Mouse (Mus musculus) layer of hippocampus, adult 9-10 months (tissue): ENCODE measurements around the gene Zfp874a.
"Not testable (repeated sequence)": the region's sequence is repeated elsewhere in the genome, so short reads cannot be mapped to it uniquely, and the experiment has no call there.

Source experiments
- DNase-seq: peaks from one replicate; pipeline ENCODE4 v3.0.0; 2022; ENCODE audit warnings: low spot score

Gene Zfp874a

DNA sequence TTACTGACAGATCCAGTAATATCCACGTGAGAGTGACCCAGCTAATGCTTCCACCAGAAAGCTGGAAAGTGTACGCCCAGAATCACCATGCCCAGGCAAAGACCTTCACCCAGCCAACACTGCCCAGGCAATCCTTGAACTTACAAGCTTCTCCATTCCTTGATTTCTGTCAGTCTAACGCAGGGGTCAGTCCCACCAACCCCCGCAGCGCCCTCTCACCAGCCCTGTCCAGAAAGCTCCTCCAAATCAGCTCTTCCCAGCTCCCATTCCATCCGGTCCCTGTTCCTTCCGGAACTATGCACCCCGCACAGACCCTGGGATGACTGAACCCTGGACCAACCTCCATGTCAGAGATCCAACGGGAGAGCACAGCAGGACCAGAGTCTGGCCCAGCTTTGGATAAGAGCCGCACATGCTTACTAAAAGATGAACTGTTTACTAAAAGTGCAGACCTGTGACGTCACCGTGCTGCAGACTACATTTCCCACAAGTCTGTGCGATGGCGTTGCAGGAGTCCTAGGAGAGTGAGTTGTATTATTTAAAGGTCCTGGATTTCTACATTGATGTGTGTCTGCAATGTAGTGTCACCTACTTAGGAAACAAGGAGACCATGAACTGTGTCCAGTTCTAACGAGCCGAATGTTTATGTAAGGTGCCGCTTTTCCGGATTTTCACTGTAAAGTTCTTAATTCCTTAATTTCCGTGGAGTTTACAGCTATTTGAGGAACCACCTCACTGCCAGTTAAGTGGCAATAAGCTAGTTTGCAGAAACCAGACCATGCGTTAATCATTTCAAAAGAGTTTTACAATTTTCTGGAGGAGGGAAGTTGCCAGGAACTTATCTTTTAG, at the start of gene Zfp874a:
Gene Zfp874a (minus strand): TSS at position 453 of the 849 bp plus-strand sequence.
- DNase-seq: peak; percentile 92

DNA sequence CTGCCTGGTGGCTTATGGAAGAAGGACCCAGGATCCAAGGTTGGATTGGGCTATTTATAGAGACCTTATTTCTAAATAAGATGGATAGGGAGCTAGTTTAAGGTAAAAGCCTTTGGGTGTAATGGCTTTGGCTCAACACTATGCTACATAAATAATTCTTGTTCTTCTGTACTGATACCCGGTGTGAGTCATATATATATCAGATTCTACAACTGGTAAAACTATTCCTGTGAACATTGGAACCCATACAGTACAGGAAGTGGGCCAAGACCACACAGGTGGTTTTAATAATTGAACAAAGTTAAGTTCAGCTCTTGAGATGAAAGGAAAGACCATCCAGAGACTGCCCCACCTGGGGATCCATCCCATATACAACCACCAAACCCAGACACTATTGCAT, 49.5 kb upstream of the Zfp874a start:
- no peak for DNase-seq

DNA sequence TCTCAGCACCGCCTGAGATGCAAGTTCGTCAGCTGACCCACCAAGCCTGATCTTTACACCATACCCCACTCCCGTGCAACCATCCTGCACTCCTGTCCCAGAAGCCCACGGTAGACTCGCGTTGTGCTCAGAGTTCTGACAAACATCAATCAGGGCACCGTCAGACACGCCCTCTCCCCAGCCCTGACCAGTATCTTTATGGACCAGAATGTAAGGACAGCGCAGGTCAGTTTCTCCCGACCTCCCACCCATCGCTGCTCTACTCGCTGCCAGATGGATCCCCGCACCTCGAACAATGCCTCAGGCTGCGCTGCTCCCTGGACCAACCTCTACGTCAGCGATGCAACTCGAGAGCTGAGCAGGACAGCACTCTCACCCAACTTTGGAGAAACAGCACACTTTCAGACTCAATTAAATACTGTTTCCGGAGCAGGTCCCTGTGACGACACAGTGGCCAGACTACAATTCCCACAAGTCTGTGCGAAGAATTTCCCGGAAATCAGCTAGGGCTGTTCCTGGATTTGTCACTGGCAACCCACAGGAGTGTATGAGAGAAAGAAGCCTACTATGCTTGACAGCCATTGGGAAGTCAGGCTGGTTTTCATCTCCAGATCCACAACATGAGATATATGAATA, 48.8 kb upstream of the Zfp874a start, which contains the start of gene Zfp58:
Gene Zfp58 (minus strand): TSS at position 472 of the 636 bp plus-strand sequence.
- DNase-seq: peak; percentile 77

DNA sequence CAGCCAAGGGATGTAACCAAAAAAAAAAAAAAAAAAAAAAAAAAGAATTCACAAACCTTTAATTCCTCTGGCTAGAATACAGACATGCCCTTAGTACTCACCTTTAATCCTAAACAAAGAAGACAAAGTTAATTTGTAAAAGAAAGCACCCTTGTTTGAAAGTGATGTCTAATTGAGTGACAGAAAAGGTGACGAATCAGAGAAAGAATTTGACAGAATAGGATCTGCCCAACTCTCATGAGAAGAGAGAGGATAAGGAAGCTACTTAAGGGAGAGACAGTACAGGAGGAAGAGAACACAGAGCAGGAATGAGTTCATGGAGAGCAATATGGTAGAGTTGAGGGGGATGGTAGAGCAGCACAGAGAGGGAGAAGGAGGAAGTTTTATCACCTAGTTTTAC, 44.2 kb upstream of the Zfp874a start:
- DNase-seq: no peak

DNA sequence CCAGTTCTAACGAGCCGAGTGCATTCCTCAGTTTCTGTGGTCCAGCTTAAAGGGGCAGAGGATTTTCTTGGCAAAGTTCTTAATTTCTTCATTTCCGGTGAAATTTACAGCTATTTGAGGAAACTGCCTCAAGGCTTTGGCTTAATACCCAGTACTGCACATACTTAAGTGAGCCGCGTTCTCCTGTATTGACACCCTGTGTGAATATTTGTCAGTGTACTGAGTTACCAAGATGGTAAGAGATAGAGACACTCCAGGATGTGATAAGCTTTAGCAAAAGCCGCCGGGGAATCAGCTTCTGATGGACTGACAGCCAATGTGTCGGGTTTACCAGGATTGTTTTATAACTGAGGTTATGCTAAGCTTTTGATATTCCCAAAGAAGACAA, 33.0 kb upstream of the Zfp874a start:
- DNase-seq: peak; percentile 22

DNA sequence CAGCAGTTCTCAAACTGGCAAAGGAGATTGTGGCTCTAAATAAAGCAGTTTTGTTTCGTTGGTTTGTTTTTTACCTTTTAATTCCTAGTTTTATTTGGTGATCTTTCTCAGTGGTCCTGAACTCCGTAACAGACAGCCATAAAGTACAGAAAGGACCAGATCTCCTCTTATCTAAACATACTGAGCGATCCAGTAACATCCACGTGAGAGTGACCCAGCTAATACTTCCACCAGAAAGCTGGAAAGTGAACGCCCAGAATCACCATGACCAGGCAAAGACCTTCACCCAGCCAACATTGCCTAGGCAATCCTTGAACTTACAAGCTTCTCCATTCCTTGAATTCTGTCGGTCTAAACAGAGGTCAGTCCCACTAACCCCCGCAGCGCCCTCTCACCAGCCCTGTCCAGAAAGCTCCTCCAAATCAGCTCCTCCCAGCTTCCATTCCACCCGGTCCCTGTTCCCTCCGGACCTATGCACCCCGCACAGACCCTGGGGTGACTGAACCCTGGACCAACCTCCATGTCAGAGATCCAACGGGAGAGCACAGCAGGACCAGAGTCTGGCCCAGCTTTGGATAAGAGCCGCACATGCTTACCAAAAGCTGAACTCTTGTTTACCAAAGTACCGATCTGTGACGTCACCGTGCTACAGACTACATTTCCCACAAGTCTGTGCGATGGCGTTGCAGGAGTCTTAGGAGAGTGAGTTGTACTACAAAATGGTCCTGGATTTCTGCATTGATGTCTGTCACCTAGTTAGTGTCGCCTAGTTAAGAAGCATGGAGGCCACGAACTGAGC, 32.4 kb upstream of the Zfp874a start, which contains the start of gene Zfp874b:
Gene Zfp874b (minus strand): TSS at position 634 of the 799 bp plus-strand sequence.
- peak; percentile 86 for DNase-seq

DNA sequence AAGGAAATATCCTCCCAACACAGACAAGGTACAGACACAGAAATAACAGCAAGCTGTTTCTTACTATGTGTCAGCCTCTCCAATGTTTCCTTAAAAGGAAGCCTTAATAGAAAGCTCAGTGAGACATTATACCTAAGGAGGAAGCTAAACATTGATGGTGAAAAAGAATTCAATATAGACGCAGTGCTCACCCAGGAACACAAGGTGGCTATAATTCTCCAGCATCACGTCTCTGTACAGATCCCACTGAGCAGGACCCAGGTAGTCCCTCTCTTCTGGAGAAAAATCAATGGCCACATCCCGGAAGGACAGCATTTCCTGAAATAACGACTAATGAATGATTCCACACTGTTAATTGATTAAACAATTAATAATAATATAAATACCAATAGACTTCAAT, 30.1 kb upstream of the Zfp874a start:
- no peak for DNase-seq

DNA sequence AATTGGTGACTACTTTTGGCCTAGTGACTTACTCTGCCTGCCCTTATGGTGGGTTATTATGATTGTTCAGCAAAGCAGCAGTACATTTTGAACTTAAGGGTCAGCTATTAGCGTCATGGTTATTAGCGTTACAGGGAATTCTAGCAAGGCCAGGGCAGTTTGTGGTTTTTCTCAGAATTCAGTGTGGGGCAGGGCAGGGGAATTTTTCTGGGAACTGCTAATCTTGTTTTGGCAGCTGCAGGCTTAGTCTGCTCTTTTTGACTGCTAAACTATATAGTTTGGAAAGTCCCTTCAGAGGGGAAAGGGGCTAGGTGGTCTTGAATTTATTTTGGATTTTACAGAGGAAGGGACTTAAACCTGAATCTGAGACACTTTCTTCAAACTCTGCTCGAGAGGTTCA, 17.9 kb upstream of the Zfp874a start:
- DNase-seq: no peak

DNA sequence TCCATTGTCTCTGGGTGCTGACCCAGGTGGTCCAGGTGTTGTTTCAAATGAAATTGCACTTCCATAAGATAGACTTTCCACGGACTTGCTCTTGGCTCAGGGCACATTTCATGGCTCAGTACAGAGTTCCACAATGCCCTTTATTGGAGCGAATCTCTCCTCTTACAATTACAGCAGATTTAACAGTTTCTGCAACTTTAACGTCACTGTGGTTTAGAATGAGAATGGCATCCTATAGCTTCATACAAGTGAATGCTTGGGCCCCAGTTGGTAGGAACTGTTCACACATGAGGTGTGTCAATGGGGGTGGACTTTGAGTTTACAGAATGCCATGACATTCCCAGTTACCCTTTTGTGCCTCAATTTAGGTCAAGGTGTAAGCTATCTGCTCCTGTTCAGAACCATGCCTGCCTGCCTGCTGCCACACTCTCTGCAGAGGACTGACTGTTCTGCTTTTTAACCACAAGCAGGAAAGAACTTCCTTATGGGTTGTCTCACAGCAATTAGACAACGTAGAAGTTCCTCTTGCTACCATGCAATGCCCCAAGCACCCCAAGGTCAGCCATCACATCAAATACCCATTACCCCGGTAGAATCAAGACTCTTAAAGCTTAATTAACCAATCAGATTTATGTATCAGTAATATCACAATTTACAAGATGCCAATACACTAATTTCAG, 12.2 kb upstream of the Zfp874a start:
- not testable (repeated sequence) for DNase-seq

DNA sequence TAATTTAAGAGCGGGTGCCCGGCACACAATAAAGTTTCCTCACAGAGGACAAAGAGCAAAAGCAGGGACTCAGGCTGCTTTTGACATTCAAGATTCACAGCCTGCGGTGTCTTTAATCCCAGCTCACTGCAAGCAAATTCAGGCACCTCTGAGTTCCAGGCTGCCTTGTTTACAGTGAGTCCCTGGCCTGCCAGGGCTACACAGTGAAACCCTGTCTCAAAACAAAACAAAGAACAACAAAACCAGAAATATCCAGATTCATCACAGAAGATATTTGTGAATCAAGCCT, 541 bp upstream of the Zfp874a start:
- DNase-seq: no peak

DNA sequence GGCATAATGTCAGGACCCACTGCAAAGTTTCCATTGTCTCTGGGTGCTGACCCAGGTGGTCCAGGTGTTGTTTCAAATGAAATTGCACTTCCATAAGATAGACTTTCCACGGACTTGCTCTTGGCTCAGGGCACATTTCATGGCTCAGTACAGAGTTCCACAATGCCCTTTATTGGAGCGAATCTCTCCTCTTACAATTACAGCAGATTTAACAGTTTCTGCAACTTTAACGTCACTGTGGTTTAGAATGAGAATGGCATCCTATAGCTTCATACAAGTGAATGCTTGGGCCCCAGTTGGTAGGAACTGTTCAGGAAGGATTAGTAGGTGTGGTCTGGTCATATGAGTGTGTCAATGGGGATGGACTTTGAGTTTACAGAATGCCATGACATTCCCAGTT, 14.3 kb downstream of the Zfp874a start:
- not testable (repeated sequence) for DNase-seq

DNA sequence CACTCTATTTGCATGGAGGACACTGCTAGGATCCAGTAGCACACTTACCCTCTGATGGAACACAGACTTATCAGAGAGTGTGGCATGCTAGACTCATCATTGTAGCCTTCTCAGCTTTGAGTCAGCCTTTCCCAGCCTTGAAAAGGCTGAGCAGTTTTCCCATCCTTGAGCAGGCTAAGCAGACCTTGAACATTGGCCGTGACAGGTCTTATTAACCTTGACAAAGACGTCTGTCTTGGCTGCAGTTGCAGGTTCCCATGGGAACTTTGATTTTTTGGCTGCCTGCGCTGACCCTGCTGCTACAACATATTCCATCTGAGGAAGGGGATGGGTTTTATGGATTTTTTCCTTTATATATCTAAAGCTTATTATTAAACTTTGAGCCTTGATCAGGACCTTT, 23.3 kb downstream of the Zfp874a start:
- no peak for DNase-seq

DNA sequence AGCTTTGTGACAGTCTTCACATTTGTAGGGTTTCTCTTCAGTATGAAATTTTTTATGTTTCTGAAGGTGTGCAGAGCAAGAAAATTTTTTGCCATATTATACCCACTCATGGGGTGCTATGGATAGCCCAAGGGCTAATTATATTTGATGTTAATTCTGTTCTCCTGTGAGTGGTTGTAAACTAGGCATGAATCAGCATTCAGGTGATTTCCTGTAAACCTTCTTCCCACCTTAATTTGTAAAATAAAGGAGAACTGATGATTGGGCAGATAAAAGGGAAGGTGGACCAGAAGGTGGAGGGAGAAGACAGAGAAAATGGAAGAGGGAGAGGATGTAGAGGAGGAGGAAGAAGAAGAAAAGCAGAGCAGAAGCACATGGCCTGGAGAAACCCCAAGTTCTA, 25.7 kb downstream of the Zfp874a start:
- not testable (repeated sequence) for DNase-seq

DNA sequence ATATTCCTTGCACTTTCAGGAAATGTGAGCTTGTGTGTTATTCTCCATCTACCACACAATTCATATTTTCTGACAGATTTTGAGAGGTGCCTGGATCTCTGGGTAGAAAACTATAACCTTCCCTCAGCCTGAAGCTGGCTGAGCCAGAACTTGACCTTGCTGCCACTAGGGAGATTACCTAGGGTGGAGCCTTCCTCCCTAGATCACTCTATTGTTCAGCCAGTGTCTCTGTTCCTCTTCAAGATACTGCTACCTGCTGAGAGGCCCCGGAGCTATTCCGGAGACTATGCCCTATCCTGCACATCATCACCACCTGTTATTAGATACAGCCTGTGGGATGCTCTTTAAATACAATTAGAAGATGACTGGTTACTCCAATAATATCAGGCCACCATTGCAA, 28.9 kb downstream of the Zfp874a start:
- not testable (repeated sequence) for DNase-seq

DNA sequence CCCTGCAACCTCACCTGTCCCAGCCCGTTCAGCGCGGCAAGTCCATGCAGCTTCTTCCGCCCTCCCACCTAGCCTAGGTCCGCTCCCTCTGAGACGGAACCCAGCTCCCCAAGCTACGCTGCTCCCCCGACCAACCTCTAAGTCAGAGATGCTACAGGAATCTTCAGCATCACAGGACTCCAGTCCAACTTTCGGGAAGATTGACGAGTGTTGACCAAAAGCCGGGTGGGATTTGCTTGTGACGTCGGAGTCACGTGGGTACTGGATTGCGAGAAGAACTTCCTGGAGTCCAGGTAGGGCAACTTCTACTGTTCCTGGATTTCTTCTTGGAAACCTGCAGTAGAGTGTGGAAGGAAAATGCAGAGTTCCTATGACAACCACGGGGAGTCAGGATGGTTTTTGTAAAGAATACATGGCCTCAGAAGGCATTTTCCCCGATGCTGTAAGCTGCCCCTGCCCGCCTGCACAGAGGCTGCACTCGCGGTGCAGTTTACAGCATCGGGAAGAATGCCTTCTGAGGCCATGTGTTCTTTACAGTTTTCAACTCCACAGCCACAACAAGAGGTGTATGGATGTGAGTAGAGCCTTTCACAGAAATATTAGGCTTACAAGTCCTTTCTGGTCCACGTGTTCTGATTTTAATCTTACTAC, 30.1 kb downstream of the Zfp874a start, which contains the start of gene Zfp459:
Gene Zfp459 (minus strand): TSS at position 212 of the 651 bp plus-strand sequence.
- DNase-seq: no peak

DNA sequence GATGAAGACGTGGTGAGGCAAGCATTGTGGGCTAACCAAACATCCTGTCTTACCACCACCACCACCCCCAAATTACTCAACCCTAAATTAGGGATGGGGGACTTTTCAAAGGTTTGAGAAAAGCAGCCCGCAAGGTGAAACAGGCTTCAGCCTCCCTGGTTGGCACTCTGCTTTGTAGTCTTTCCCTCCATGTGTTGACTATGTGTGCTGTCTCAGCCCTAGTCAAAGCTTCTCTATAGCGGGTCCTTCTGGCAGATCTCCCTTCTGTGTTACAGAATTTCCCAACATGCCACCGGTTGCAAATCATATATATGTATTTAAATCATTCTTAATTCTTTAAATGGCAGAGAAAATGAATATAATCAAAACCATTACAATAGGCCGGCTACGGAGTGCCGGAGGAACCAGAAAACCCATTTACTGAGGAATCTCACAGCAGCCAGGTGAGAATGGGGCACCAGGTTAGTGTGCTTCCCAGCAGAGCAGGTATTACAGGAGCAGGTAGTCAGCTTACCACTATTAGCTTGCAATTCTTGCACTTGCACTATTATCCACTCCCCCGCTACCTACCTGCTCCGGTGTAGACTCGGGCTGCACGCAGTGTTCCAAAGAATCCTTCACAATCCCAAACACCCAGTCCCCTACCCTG, 30.7 kb downstream of the Zfp874a start:
- no peak for DNase-seq

DNA sequence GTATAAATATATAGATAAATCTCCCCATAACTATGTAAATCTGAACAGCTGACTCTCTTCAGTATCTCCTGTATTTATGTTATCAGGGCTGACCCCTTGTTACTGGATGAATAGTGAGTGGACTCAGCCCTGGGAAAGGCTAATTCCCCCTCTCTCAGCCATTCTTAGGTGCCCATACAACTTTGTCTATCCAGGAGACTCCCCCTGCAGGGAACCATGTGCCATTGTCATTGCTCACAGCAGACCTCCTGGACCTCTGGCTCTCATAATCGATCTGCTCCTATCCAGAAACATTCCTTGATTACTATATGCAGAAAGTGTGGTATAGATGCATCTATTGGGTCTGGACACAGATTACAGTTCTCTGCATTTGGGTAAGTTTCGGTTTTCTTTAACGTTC, 34.6 kb downstream of the Zfp874a start:
- DNase-seq: no peak

DNA sequence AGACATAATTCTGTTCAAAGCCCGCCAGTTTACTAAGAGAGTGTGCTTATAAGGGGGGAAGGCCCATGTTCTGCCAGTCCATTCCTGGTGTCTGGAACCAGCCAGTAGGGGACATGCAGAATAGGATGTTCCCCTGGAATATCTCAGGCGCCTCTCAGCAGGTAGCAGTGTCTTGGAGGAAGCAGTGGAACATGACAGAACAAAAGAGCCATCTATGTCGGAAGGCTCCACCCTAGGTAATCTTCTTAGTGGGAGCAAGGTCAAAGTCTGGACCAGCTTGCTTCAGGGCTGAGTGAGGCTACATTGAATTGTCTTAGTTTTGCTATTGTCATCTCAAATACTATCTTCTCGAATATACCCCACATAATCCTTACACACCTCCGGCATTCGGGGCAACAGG, 35.7 kb downstream of the Zfp874a start:
- DNase-seq: no peak

DNA sequence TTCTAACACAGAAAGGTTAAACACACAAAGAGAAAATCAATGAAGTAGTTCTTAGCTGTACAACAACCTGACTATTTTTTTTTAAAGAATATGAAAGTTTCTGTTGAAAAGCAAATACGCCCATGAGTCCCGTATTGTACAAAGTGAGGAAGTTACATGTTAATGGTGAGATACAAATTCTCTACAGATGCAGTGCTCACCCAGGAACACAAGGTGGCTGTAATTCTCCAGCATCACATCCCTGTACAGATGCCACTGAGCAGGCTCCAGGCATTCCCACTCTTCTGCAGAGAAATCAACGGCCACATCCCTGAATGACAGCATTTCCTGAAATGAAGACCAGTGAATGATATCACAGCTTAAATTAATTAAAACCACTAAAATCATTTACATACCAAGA, 37.8 kb downstream of the Zfp874a start:
- not testable (repeated sequence) for DNase-seq

DNA sequence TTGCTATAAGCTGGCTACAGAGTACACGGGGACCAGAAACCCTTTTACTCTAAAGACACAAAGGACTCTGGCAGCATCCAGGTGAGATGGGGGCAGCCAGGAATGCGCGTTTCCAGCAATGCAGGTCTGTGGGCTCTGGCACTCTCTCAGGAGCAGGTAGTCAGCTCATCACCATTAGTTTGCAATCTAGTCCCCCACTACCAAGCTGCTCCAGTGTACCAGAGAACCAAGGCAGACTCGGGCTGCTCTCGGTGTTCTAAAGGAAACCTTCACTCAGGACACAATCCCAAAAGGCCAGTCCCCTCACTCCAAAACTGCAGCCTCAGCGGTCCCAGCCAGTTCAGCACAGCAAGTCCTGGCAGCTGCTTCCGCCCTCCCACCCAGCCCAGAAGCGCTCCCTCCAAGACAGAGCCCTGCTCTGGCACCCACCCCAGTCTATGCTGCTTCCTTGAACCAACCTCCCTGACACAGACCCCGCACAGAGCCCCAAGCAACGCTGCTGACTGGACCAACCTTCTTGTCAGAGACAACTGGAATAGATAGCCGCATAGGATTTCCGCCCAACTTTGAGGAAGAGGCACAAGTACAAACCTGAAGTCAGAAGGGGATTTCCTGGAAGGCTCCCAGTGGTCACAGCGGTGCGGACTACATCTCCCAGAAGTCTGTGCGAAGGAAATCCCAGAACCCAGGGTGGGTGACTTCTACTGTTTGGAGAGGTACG, 52.1 kb downstream of the Zfp874a start, which contains the start of gene Zfp429:
Gene Zfp429 (minus strand): TSS at position 637 of the 721 bp plus-strand sequence.
- peak; percentile 51 for DNase-seq
